Mouse (Mus musculus) cortical plate, adult 2 months (tissue): ENCODE results near the gene Gm10203. TPM values are rescaled to one million over a fixed set of nuclear protein-coding genes. Genes with fewer than 3 reads are reported as not detected.

Source experiments
- H3K27ac ChIP-seq: fragments of 200-500 bp; 2 replicates; pipeline ENCODE4 v1.5.1; 2012; ENCODE audit warnings: low read length, control low read depth, inconsistent platforms; ENCODE audit not compliant: insufficient read depth
- H3K4me1 ChIP-seq: fragments of 200-500 bp; 2 replicates; pipeline ENCODE4 v1.6.1; 2011; ENCODE audit warnings: low read length; ENCODE audit not compliant: control insufficient read depth, insufficient read depth
- H3K4me3 ChIP-seq: fragments of 200-500 bp; 2 replicates; pipeline ENCODE4 v1.5.1; 2011; ENCODE audit warnings: mild to moderate bottlenecking, low read length, control low read depth; ENCODE audit not compliant: insufficient read depth
- CTCF ChIP-seq: fragments of 200-500 bp; IDR thresholded peaks from 2 replicates; pipeline ENCODE4 v1.5.1; 2011; ENCODE audit warnings: mild to moderate bottlenecking, control low read depth, low read length; ENCODE audit not compliant: insufficient read depth; ENCODE audit errors: extremely low read depth
- POLR2A ChIP-seq: fragments of 200-500 bp; IDR thresholded peaks from 2 replicates; pipeline ENCODE4 v1.6.1; 2011; ENCODE audit warnings: mild to moderate bottlenecking, low read length, control low read depth; ENCODE audit not compliant: insufficient read depth; ENCODE audit errors: extremely low read depth
- polyA plus RNA-seq: library from polyadenylated mRNA; depleted of rRNA; stranded (reverse); fragments of >200 nt; gene quantifications from 2 replicates; pipeline ENCODE4 v1.2.3, GENCODE M21; 2012

The Gm10203 gene
- polyA plus RNA-seq, 1 experiment = not detected

DNA sequence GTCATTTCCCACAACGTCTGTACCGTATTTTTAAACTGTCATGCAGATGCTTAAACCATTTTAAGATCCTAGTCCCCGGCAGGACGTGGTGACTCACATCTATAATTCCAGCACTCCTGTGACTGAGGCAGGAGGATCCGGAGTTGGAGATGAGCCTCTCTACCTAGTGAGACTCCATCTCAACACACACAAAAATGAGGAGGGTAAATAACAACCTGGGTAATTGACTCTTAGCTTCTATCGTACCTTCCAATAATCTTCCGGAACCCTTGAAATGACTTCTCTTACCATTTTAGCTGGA lies 28.1 kb upstream of the Gm10203 start:
- no peaks in the 10 kb centered on the region for H3K4me1 ChIP-seq
- no peak for TF ChIP-seq POLR2A
- no peak for TF ChIP-seq CTCF
- peak overlapping the region; percentile 71 for H3K27ac ChIP-seq
- H3K4me3 ChIP-seq = peak overlapping the region; percentile 79

DNA sequence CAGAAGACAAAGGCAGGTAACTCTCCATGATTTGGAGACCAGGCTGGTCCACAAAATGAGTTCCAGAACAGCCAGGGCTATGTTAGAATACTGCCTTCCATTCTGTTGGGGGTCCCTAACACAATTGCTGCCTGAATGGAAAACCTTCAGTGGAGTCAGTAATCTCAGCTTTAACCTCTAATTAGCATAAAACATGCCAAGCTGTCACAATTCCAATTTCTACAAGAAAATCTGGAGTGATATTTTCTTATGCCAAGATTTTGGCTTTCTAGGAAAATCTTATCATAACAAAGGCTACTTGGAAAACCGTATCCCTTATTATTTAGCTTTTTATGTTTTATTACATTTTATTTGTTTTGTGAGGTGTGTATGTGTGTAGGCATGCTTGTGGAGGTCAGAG lies 26.5 kb upstream of the Gm10203 start:
- H3K27ac ChIP-seq = no peak overlapping the region
- H3K4me3 ChIP-seq = no peak overlapping the region
- no peak for TF ChIP-seq CTCF
- TF ChIP-seq POLR2A = no peak

DNA sequence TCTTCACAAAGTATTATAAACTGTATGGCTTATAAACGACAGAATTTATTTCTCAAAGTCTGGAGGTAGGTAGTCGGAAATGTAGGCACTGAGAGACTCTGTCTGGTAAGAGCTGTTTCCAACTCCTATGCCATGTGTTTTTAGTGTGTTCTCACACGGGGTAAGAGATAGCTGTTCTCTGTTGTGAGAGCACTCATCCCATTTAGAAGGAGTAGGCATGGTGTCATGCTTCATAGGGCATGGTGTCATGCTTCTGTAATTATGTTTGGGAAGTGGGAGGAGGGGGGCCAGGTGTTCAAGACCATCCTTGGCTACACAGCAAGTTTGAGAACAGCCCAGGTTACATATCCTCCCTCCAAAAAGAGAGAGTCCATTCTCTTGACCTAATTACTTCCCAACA lies 22.4 kb upstream of the Gm10203 start:
- TF ChIP-seq POLR2A (no peak), CTCF (no peak)
- no peak overlapping the region for H3K27ac ChIP-seq
- no peaks in the 10 kb centered on the region for H3K4me1 ChIP-seq
- H3K4me3 ChIP-seq = no peak overlapping the region

More for the DNA sequence above, 26.5 kb upstream of the Gm10203 start:
- no peaks in the 10 kb centered on the region for H3K4me1 ChIP-seq

GRCm38 (mm10) chr6:149108909-149109308 lies 21.1 kb upstream of the Gm10203 start:
- Histone ChIP-seq H3K4me1 (no peaks in the 10 kb centered on the region), H3K27ac (no peak overlapping the region), H3K4me3 (no peak overlapping the region)
- TF ChIP-seq POLR2A = no peak
- TF ChIP-seq CTCF = no peak

DNA sequence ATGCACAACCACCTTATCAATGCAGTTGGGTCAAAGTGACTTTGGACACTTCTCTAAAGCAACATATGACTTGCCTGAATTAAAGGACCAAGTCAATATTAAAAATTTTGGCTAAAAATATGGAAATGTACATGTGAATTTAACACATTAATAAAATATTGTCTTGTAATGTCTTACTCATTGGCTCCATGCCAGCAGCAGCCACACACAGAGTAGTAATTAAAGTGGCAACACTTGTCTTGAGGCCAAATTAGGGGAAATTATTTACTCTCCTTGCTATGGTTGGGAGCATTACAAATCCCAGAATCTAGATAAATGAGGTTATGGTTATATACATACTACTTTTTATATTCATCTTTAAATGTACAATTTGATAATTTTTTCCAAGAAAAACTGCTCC lies 13.0 kb upstream of the Gm10203 start:
- Histone ChIP-seq H3K4me1 (peaks cover 1% of the 10 kb centered on the region; the same call in 1 of the 2 replicates), H3K27ac (no peak overlapping the region), H3K4me3 (no peak overlapping the region)
- TF ChIP-seq POLR2A (no peak), CTCF (no peak)

DNA sequence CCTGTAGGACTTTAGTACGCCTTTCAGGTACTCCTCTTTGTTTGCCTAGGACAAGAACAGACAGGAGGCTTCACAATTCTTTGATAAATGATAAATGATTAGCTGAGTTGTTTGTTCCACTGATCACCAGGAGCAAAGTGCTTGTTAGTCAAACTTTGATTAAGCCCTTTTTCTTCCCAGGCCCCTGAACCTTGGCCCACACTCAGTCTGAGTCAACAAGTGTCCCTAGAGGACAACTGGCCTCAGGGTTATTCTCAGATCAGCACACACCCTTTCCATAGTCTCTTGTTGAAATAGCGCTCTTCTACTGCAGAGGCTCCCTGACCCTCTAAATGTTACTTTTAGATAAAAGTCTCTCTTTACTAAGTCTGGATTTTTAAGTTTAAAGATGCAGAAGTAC lies 11.0 kb upstream of the Gm10203 start:
- Histone ChIP-seq H3K4me1 (peaks cover 1% of the 10 kb centered on the region; the same call in 1 of the 2 replicates), H3K27ac (no peak overlapping the region), H3K4me3 (no peak overlapping the region)
- no peak for TF ChIP-seq CTCF
- no peak for TF ChIP-seq POLR2A

DNA sequence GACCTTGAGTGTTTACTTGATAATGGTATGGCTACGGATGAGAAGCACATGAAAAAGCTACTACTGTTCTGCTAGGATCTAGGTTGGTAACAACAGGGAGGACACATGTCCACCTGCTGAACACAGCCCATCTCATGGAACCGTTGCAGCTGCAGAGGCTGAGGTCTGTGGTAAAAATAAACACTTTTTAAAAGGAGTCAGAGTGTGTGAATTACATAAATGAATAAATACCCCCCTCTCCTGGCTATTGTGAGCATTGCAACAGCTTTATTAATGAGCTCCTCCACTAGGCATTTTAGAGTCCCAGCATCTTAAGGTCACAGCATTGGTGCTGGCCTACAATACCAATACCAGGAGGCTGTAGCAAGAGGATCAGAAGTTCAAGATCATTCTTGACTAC lies 10.1 kb upstream of the Gm10203 start:
- Histone ChIP-seq H3K4me1 (peaks cover 1% of the 10 kb centered on the region; the same call in 1 of the 2 replicates), H3K27ac (no peak overlapping the region), H3K4me3 (no peak overlapping the region)
- TF ChIP-seq POLR2A = no peak
- TF ChIP-seq CTCF = peak; percentile 47

- H3K4me1 ChIP-seq = peaks cover 1% of the 10 kb centered on the region; the same call in 1 of the 2 replicates
- no peak overlapping the region for H3K27ac ChIP-seq
- TF ChIP-seq CTCF = no peak
- no peak for TF ChIP-seq POLR2A
- H3K4me3 ChIP-seq = no peak overlapping the region
Measured at GRCm38 (mm10) chr6:149123042-149123441, 6.9 kb upstream of the Gm10203 start.

GRCm38 (mm10) chr6:149126675-149127074 lies 3.3 kb upstream of the Gm10203 start:
- Histone ChIP-seq H3K4me3 (no peak overlapping the region), H3K27ac (no peak overlapping the region)
- TF ChIP-seq CTCF (no peak), POLR2A (no peak)

GRCm38 (mm10) chr6:149131111-149131510 lies 1.1 kb downstream of the Gm10203 start:
- Histone ChIP-seq H3K4me3 (no peak overlapping the region), H3K4me1 (no peaks in the 10 kb centered on the region), H3K27ac (no peak overlapping the region)
- no peak for TF ChIP-seq POLR2A
- TF ChIP-seq CTCF = no peak

More at GRCm38 (mm10) chr6:149126675-149127074, 3.3 kb upstream of the Gm10203 start:
- H3K4me1 ChIP-seq = no peaks in the 10 kb centered on the region

GRCm38 (mm10) chr6:149132311-149133077 lies 2.5 kb downstream of the Gm10203 start:
- peak; percentile 63 for TF ChIP-seq CTCF
- TF ChIP-seq POLR2A = no peak
- H3K4me3 ChIP-seq = no peak overlapping the region
- H3K4me1 ChIP-seq = no peaks in the 10 kb centered on the region
- no peak overlapping the region for H3K27ac ChIP-seq
